ENCODE assay signal across 8 mouse cellular contexts in the genomic region with DNA sequence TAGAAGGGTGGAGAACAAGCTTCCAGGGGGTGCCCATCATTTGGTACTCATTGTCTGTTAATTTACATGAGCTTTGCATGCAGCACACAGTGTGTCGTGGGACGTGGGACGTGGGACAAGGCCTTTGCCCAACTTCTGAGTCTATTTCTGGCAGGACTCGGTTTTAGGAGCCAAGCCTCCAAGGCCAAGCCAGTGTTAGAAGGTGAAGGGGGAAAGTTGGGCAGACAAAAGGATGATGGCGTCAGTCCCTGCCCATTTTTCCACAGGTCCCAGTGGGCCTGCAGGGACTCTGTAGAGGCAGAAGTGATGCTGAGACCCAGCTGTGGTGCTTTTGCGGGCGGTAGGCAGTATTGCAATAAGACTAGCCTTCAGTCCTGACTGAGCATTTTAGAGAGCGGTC. TPM values are rescaled to one million over a fixed set of nuclear protein-coding genes. Genes with fewer than 3 reads are reported as not detected.
DNase-seq lines count a peak whose midpoint lies in the region; ATAC-seq and TF ChIP-seq lines count a peak whose summit lies in the region.
"Had no signal": no experiment of that assay in that cellular context is flagged by ENCODE, and none has a peak within 500 bp of the region (broad histone marks: within the 10 kb centered on the region; RNA-seq: fewer than 3 reads in every experiment).

No protein-coding gene starts in this region.

- no peaks in the 10 kb centered on the region for H3K27me3 ChIP-seq in kidney, adult 2 months (replicated peaks; ENCODE audit: control insufficient read depth, insufficient read depth, low read length)
- no peaks in the 10 kb centered on the region for H3K27me3 ChIP-seq in liver, embryonic 16.5 days (ENCODE audit: control insufficient read depth, insufficient read depth, low read depth, low read length)
- H3K27me3 ChIP-seq: midbrain, embryonic 12.5 days had no signal

- peak overlapping the region; percentile 86 for H3K27ac ChIP-seq in kidney, adult 2 months (ENCODE audit: insufficient read depth, low read depth, low read length)
- peak overlapping the region; percentile 65 for H3K27ac ChIP-seq in brown adipose tissue, adult 24 weeks (replicated peaks; ENCODE audit: low read depth, low read length)
- peak overlapping the region; percentile 76 for H3K27ac ChIP-seq in embryonic fibroblast, embryonic 13.5 days (ENCODE audit: insufficient read depth, low read length)
- peak overlapping the region; percentile 24; the same call in 1 of the 2 replicates for H3K27ac ChIP-seq in liver, embryonic 16.5 days (ENCODE audit: low read length)

- H3K4me1 ChIP-seq in kidney, adult 2 months (ENCODE audit: control insufficient read depth, insufficient read depth, low read length), result peaks cover 49% of the 10 kb centered on the region
- H3K4me1 ChIP-seq in brown adipose tissue, adult 24 weeks (ENCODE audit: control insufficient read depth, insufficient read depth, insufficient read length, low read length), result peaks cover 52% of the 10 kb centered on the region
- peaks cover 22% of the 10 kb centered on the region for H3K4me1 ChIP-seq in embryonic fibroblast, embryonic 13.5 days (ENCODE audit: control insufficient read depth, insufficient read depth, low read length)
- H3K4me1 ChIP-seq in liver, embryonic 16.5 days (ENCODE audit: control insufficient read depth, low read depth, low read length), result peaks cover 36% of the 10 kb centered on the region

- WGBS in kidney, adult 2 months, result 79% methylated on average over 8 of the region's 8 CpGs
- 83% methylated on average over 8 of the region's 8 CpGs for WGBS in liver, embryonic 16.5 days (ENCODE audit: insufficient replicate concordance)

- H3K9ac ChIP-seq in liver, embryonic 16.5 days (ENCODE audit: low read depth, low read length), result no peak overlapping the region
- H3K9ac ChIP-seq: midbrain, embryonic 12.5 days had no signal

- DNase-seq in kidney, adult 2 months, result no peak
- no peak for DNase-seq in kidney, adult 11 months
- no peak for DNase-seq in thymus, postnatal 36 days
- no peak for DNase-seq in cerebellum, adult 9-10 months

- no peak overlapping the region for H3K4me2 ChIP-seq in liver, embryonic 16.5 days (ENCODE audit: low read depth, low read length)
- H3K4me2 ChIP-seq: midbrain, embryonic 12.5 days had no signal

- no peaks in the 10 kb centered on the region for H3K36me3 ChIP-seq in kidney, adult 2 months (ENCODE audit: control insufficient read depth, insufficient read depth, low read length)
- H3K36me3 ChIP-seq in liver, embryonic 16.5 days (ENCODE audit: control insufficient read depth, insufficient read depth), result no peaks in the 10 kb centered on the region

- TF ChIP-seq POLR2A in kidney, adult 2 months (IDR thresholded peaks at IDR 0.05; ENCODE audit: low read depth, low read length), result no peak
- TF ChIP-seq POLR2A in embryonic fibroblast, embryonic 13.5 days (IDR thresholded peaks at IDR 0.05; ENCODE audit: low read depth, low read length), result no peak

- no peak for ATAC-seq in liver, embryonic 16.5 days (ENCODE audit: low read depth)

- no peak overlapping the region for H3K4me3 ChIP-seq in kidney, adult 2 months (ENCODE audit: insufficient read depth, low read depth, low read length)
- no peak overlapping the region for H3K4me3 ChIP-seq in brown adipose tissue, adult 24 weeks (ENCODE audit: insufficient read depth, low read depth, low read length)
- H3K4me3 ChIP-seq in embryonic fibroblast, embryonic 13.5 days (ENCODE audit: insufficient read depth, low read length), result no peak overlapping the region
- H3K4me3 ChIP-seq in liver, embryonic 16.5 days (ENCODE audit: low read depth, low read length), result no peak overlapping the region
- H3K4me3 ChIP-seq: midbrain, embryonic 12.5 days had no signal

- no peaks in the 10 kb centered on the region for H3K9me3 ChIP-seq in liver, embryonic 16.5 days (replicated peaks; ENCODE audit: control insufficient read depth, low read length)
- H3K9me3 ChIP-seq: midbrain, embryonic 12.5 days had no signal

- TF ChIP-seq CTCF in kidney, adult 2 months (conservative IDR thresholded peaks at IDR 0.05; ENCODE audit: insufficient read depth, insufficient read length, low read depth, low read length), result no peak
- no peak for TF ChIP-seq CTCF in embryonic fibroblast, embryonic 13.5 days (IDR thresholded peaks at IDR 0.05; ENCODE audit: borderline replicate concordance, insufficient read depth, low read length)

RNA-seq across cellular contexts. Expression of a gene that starts 33.1 kb away (rescaled TPM):
- 18.9 and 20.6 TPM in 2 replicates for polyA plus RNA-seq in kidney, adult 2 months (2012; rRNA removed)
- polyA plus RNA-seq in brown adipose tissue, adult 24 weeks (2012; ENCODE audit: insufficient read depth, insufficient read length, missing spikeins), result 12.1 and 13.5 TPM in 2 replicates
- polyA plus RNA-seq in embryonic fibroblast, embryonic 13.5 days (2011; ENCODE audit: insufficient read length, low read depth, missing spikeins), result 18.0 and 31.4 TPM in 2 replicates
- polyA plus RNA-seq in liver, embryonic 16.5 days (2015; fragmentation: Nextera tagmentation; extraction: Ambion mirVana), result 3.4 and 3.5 TPM in 2 replicates

RNA-seq across cellular contexts. Expression of a gene that starts 57.0 kb away (rescaled TPM):
- polyA plus RNA-seq in kidney, adult 2 months (2012; rRNA removed), result 12.4 and 16.8 TPM in 2 replicates
- 0.20 TPM in 1 of 2 replicates, not detected in the other for polyA plus RNA-seq in brown adipose tissue, adult 24 weeks (2012; ENCODE audit: insufficient read depth, insufficient read length, missing spikeins)
- polyA plus RNA-seq in embryonic fibroblast, embryonic 13.5 days (2011; ENCODE audit: insufficient read length, low read depth, missing spikeins), result 0.20 and 0.91 TPM in 2 replicates
- 0.02 and 0.09 TPM in 2 replicates for polyA plus RNA-seq in liver, embryonic 16.5 days (2015; fragmentation: Nextera tagmentation; extraction: Ambion mirVana)

Comparison
In these comparisons a context has a peak if more than half of its experiments do, and no peak if none do; other contexts are left out.
1. H3K27ac ChIP-seq: peak in every context shown above with its lines; median percentile 86 in kidney, adult 2 months; 76 in embryonic fibroblast, embryonic 13.5 days; 65 in brown adipose tissue, adult 24 weeks; 24 in liver, embryonic 16.5 days.